Mouse (Mus musculus): ENCODE results near the gene AY074887.

The AY074887 gene

GRCm38 (mm10) chr9:54915576-54915975, 35.2 kb downstream of the AY074887 start:
- DNase-seq = no peak

GRCm38 (mm10) chr9:54909446-54909845, 41.4 kb downstream of the AY074887 start:
- no peak for DNase-seq
